Mouse (Mus musculus) neural tube, embryonic 15.5 days (tissue): ENCODE results near the gene Amd1. TPM values are rescaled to one million over a fixed set of nuclear protein-coding genes. Genes with fewer than 3 reads are reported as not detected.

Source experiments
- ATAC-seq: fragments of 200-750 bp; cut with Nextera tagmentation; 2 replicates; pipeline ENCODE4 v1.8.0; 2017; ENCODE audit warnings: mild to moderate bottlenecking, moderate TSS enrichment, moderate library complexity; ENCODE audit not compliant: low FRiP score
- H3K27ac ChIP-seq: fragments of 300-500 bp; sonication (generic); replicated peaks from 2 replicates; pipeline ENCODE4 v1.5.1; 2015; ENCODE audit warnings: mild to moderate bottlenecking, inconsistent platforms
- H3K27me3 ChIP-seq: fragments of 300-500 bp; sonication (generic); replicated peaks from 2 replicates; pipeline ENCODE4 v1.6.1; 2015; ENCODE audit warnings: inconsistent platforms
- H3K36me3 ChIP-seq: fragments of 300-500 bp; sonication (generic); 2 replicates; pipeline ENCODE4 v1.6.1; 2015; ENCODE audit warnings: inconsistent platforms
- H3K4me1 ChIP-seq: fragments of 300-500 bp; sonication (generic); 2 replicates; pipeline ENCODE4 v1.6.1; 2015; ENCODE audit warnings: inconsistent platforms
- H3K4me2 ChIP-seq: fragments of 300-500 bp; sonication (generic); 2 replicates; pipeline ENCODE4 v1.6.1; 2015; ENCODE audit warnings: inconsistent platforms, mild to moderate bottlenecking, moderate library complexity
- H3K4me3 ChIP-seq: fragments of 300-500 bp; sonication (generic); replicated peaks from 2 replicates; pipeline ENCODE4 v1.5.1; 2015; ENCODE audit warnings: mild to moderate bottlenecking, inconsistent platforms
- H3K9ac ChIP-seq: fragments of 300-500 bp; sonication (generic); replicated peaks from 2 replicates; pipeline ENCODE4 v1.6.1; 2015; ENCODE audit warnings: mild to moderate bottlenecking, inconsistent platforms
- H3K9me3 ChIP-seq: fragments of 300-500 bp; sonication (generic); replicated peaks from 2 replicates; pipeline ENCODE4 v1.6.1; 2016; ENCODE audit warnings: inconsistent platforms
- WGBS: fragments of 180-500 bp; shearing (Covaris S2); methylation state at CpG from one replicate; pipeline ENCODE4 v1.1.7; 2015; ENCODE audit warnings: mixed read lengths; 5-methylcytosine and 5-hydroxymethylcytosine counted together
- polyA plus RNA-seq: library from polyadenylated mRNA; unstranded; fragments of >200 nt; fragmentation: Nextera tagmentation; extraction: Ambion mirVana; gene quantifications from 2 replicates; pipeline ENCODE4 v1.2.1, GENCODE M21; 2015

Gene Amd1
- 41.2 and 43.9 TPM in 2 replicates for polyA plus RNA-seq

DNA sequence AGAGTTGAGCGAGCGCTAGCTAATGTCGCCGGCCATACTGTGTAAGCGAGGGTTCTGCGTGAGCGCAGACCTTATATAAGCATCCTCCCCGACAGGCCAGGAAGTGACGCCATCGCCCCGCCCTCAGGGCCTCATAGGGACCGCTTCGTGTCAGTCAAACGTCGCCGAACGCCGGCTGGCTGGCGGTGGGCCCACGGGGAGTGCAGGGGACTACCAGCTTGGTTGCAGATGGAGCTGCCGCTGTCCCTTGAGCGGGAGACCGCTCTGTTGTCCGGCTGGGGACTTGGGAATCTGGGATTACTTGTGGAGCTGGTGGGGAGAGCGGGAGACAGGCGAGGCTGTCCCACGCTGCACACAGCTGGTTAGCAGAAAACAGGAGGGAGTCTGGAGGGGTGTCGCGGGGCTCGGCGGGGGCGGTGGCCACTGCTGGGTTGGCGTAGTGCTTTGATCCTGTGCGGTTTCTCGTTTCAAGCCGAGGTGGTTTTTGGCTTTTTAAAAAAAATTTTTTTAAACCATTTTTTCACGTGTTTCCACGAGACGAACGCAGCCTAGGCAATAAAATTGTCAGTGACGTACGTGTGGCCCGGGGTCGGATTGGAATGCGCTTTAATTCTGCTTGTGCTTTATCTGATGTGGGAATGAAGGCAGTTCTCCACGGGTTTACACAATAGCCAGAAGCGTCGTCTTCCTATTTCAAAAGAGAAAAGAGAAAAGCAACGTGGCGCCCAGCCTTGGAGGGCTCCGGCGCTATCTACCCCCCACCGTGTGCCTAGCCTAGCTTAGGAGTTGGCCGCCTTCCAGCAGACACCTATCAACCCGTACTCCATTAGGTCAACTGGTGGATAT is at the start of gene Amd1:
Amd1 (minus strand) TSS at position 47 of the 846 bp plus-strand sequence.
- H3K9ac ChIP-seq = peak within 1 kb of the TSS; percentile 88
- H3K9me3 ChIP-seq = no peaks in the 10 kb centered on the region
- under 1% methylated on average over 55 of the region's 55 CpGs for WGBS
- ATAC-seq = peak; percentile 98
- peaks cover 25% of the 10 kb centered on the region for H3K4me1 ChIP-seq
- H3K36me3 ChIP-seq = no peaks in the 10 kb centered on the region
- H3K27me3 ChIP-seq = no peaks in the 10 kb centered on the region
- peak within 1 kb of the TSS; percentile 99 for H3K27ac ChIP-seq
- peak within 1 kb of the TSS; percentile 74 for H3K4me2 ChIP-seq
- H3K4me3 ChIP-seq = peak within 1 kb of the TSS; percentile 95

DNA sequence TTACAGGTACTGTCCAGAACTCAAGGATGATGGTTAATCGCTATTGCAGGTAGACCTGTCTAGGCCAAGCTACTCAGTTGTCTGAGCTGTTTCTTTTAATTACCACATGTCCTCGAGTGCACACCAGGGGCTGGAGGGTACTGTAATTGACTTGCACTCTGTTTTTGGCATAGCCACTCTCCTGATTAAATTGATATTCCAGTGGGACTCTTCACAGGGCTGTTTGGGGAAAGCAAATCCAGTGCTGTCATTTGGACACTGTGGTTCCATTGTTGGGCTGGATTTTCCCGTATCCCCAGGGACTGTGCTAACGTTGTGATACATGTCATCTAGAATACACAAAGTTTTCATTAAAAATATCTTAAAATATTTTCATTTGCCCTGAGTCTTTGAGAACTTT is 49.2 kb upstream of the Amd1 start:
- Histone ChIP-seq H3K27ac (no peak overlapping the region), H3K4me1 (peaks cover 27% of the 10 kb centered on the region), H3K9ac (no peak overlapping the region), H3K4me2 (peak overlapping the region; percentile 72), H3K9me3 (no peaks in the 10 kb centered on the region), H3K36me3 (no peaks in the 10 kb centered on the region), H3K4me3 (peak overlapping the region; percentile 93), H3K27me3 (no peaks in the 10 kb centered on the region)
- no peak for ATAC-seq
- 46% methylated on average over 4 of the region's 4 CpGs for WGBS

DNA sequence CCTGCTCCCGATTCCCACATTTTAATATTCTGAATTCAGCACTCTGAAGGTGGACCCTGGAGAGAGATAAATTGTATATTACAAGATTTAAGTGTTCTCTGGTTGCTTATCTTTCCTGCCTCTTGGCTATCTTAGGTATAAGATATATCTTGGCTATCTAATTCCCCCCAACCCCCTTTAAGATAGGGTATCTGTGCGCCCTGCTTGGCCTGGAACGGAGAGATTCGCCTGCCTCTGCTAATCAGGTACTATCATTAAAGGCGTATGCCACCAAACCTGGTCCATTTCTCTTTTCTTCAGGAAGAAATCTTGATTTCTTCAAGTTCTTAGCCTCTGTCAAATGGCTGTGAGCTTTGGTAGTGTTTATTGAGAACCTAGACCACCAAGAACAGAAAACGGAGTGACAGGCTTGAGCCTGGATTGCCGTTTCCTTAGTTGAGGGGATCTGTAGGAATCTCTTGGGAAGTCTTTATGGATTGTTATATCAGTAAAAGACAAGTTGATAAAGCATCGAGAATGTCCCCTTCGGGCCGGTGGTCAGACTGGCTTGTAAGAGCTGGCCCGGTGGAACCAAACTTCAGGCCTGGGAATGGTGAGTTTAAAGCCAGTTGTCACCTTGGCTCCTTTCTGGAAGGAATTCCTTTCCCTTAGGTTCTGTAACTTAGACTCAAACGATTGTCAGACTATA is 48.4 kb upstream of the Amd1 start:
- Histone ChIP-seq H3K4me2 (peak overlapping the region; percentile 72), H3K4me1 (peaks cover 27% of the 10 kb centered on the region), H3K27me3 (no peaks in the 10 kb centered on the region), H3K27ac (peak overlapping the region; percentile 90), H3K9ac (peak overlapping the region; percentile 79), H3K4me3 (peak overlapping the region; percentile 93), H3K36me3 (no peaks in the 10 kb centered on the region), H3K9me3 (no peaks in the 10 kb centered on the region)
- 52% methylated on average over 12 of the region's 12 CpGs for WGBS
- no peak for ATAC-seq

DNA sequence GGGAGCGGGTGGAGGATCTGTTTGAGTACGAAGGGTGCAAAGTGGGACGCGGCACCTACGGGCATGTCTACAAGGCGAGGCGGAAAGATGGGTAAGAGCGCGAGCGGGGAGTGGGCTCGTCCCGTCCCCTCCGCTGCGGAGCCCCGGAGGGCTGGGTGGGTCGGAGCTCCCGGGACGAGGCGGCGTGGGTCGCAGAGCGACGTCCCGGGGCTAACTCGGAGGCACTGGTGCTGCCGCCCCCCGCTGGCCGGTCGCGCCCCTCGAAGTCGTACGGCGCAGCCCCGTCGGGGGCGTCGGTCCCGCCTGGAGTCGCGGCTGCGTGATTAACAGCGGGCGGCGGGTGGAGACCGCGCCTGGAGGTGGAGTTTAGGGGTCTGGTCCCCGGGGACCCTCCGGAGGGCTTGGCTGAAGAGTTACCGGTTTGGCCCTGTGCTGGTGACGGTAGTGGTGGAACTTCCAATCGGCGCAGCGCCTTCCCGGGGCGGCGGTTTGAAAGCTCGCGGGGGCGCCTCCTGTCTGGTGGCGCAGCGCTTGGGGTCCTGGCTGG is 47.7 kb upstream of the Amd1 start:
- Histone ChIP-seq H3K36me3 (no peaks in the 10 kb centered on the region), H3K9ac (peak overlapping the region; percentile 79), H3K9me3 (no peaks in the 10 kb centered on the region), H3K27ac (peak overlapping the region; percentile 90), H3K27me3 (no peaks in the 10 kb centered on the region), H3K4me1 (peaks cover 27% of the 10 kb centered on the region), H3K4me3 (peak overlapping the region; percentile 93), H3K4me2 (peak overlapping the region; percentile 72)
- WGBS = under 1% methylated on average over 61 of the region's 62 CpGs
- peak; percentile 42 for ATAC-seq

GRCm38 (mm10) chr10:40348566-40349536 is 46.9 kb upstream of the Amd1 start:
- Histone ChIP-seq H3K9ac (peak overlapping the region; percentile 79), H3K9me3 (no peaks in the 10 kb centered on the region), H3K4me3 (peak overlapping the region; percentile 93), H3K4me2 (peak overlapping the region; percentile 75), H3K4me1 (peaks cover 27% of the 10 kb centered on the region), H3K27ac (peak overlapping the region; percentile 90), H3K36me3 (no peaks in the 10 kb centered on the region), H3K27me3 (no peaks in the 10 kb centered on the region)
- ATAC-seq = peak; percentile 99
- WGBS = 0% methylated on average over 71 of the region's 76 CpGs

DNA sequence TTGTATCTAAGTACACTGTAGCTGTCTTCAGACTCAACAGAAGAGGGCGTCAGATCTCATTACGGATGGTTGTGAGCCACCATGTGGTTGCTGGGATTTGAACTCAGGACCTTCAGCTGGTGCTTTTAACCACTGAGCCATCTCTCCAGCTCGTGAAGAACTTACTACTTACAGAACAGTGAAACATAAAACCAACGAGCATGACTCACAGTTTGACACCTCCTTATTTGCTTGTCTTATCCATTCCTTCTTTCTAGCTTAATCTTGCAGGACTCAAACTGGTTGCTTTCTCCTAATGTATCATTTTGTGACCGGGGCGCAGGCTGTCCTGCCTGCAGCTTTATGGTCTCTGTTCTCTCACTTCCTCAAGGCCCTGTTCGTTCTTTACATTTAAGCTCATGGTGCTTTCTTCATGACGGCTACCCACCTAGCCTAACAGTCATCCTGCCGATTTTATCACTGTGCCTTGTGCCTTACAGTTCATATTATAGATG is 45.5 kb upstream of the Amd1 start:
- Histone ChIP-seq H3K27ac (no peak overlapping the region), H3K4me3 (peak overlapping the region; percentile 93; the same call in 1 of the 2 replicates), H3K27me3 (no peaks in the 10 kb centered on the region), H3K9ac (no peak overlapping the region), H3K4me1 (peaks cover 24% of the 10 kb centered on the region), H3K4me2 (peak overlapping the region; percentile 75), H3K36me3 (no peaks in the 10 kb centered on the region), H3K9me3 (no peaks in the 10 kb centered on the region)
- 69% methylated on average over 9 of the region's 9 CpGs for WGBS
- no peak for ATAC-seq

DNA sequence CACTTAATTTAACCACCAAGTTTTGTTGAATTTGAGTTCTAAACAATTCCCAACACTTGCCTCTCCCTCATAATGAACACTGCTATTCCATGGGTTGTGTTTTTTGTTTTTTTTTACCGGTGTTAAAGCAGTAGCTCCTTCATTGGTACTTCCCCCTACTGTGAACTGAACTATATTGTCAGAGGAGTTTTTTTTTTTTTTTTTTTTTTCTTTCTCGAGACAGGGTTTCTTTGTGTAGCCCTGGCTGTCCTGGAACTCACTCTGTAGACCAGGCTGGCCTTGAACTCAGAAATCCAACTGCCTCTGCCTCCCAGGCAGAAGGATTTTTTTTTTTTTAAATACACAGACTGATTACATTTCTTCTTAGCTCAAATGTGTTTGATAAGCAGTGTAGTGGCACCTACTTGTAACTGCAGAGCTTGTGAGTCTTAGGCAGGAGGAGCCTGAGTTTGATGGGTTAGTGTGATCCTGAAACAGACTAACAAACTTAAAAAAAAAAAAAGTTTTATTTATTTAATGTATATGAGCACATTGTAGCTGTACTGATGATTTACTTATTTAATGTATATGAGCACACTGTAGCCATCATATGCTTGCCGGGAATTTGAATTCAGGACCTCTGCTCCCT is 44.9 kb upstream of the Amd1 start:
- no peak for ATAC-seq
- Histone ChIP-seq H3K27me3 (no peaks in the 10 kb centered on the region), H3K9me3 (no peaks in the 10 kb centered on the region), H3K36me3 (no peaks in the 10 kb centered on the region), H3K9ac (no peak overlapping the region), H3K4me3 (no peak overlapping the region), H3K27ac (no peak overlapping the region), H3K4me2 (no peak overlapping the region), H3K4me1 (peaks cover 24% of the 10 kb centered on the region)
- WGBS = 78% methylated on average over 3 of the region's 3 CpGs

GRCm38 (mm10) chr10:40342036-40342435 is 40.0 kb upstream of the Amd1 start:
- no peak overlapping the region for H3K9ac ChIP-seq
- no peaks in the 10 kb centered on the region for H3K4me1 ChIP-seq
- no peak overlapping the region for H3K27ac ChIP-seq
- no peaks in the 10 kb centered on the region for H3K9me3 ChIP-seq
- ATAC-seq = no peak
- H3K27me3 ChIP-seq = no peaks in the 10 kb centered on the region
- H3K4me3 ChIP-seq = no peak overlapping the region
- H3K4me2 ChIP-seq = no peak overlapping the region
- WGBS = 70% methylated on average over 4 of the region's 4 CpGs
- H3K36me3 ChIP-seq = no peaks in the 10 kb centered on the region

DNA sequence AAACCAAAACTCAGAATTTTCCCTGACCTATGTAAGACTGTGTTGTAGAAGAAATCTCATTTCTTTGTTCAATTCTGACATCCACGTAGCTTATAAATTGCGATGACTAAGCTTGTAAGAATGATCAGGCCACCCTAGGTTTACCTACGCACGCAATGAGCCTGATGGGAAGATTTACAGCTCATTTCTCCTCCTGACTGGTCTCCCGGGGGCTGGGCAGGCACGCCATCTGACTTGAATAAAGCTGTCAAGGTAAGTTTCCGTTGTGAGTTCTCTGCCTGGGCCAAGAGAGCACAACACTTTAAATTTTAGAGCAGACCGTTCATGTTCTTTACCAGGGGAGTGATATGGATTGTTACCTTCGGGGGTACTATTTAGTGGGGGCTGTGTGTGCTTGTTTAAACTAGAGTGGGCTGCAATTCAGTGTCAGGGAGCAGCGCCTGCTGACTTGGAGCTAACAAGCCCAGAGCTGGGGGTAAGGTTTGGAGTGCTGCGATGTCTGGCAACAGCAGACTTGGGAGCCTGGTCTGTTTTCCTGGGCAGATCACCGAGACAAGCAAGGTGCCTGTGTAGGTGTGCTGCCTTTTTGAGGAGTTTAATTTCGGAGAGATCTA is 37.5 kb upstream of the Amd1 start, which contains the start of gene Cdk19:
Cdk19 (plus strand) TSS at position 214 of the 614 bp plus-strand sequence.
- Histone ChIP-seq H3K4me1 (no peaks in the 10 kb centered on the region), H3K4me2 (peak within 1 kb of the TSS; percentile 15), H3K9me3 (no peaks in the 10 kb centered on the region), H3K27me3 (no peaks in the 10 kb centered on the region), H3K27ac (no peak within 1 kb of the TSS), H3K4me3 (no peak within 1 kb of the TSS), H3K9ac (no peak within 1 kb of the TSS), H3K36me3 (no peaks in the 10 kb centered on the region)
- ATAC-seq = no peak
- WGBS = 30% methylated on average over 13 of the region's 13 CpGs

GRCm38 (mm10) chr10:40332864-40333263 is 30.9 kb upstream of the Amd1 start:
- H3K36me3 ChIP-seq = no peaks in the 10 kb centered on the region
- no peak overlapping the region for H3K4me3 ChIP-seq
- H3K4me2 ChIP-seq = no peak overlapping the region
- H3K27me3 ChIP-seq = no peaks in the 10 kb centered on the region
- H3K27ac ChIP-seq = no peak overlapping the region
- no peaks in the 10 kb centered on the region for H3K9me3 ChIP-seq
- ATAC-seq = no peak
- no peaks in the 10 kb centered on the region for H3K4me1 ChIP-seq
- H3K9ac ChIP-seq = no peak overlapping the region
- WGBS = 73% methylated on average over 6 of the region's 6 CpGs
